Mouse (Mus musculus) ovary, postnatal 14 days (tissue): ENCODE measurements around the gene Ptges3l.
A peak's percentile ranks its signal among the peaks of the same experiment; 100 is the strongest.
"Not testable (repeated sequence)": the region's sequence is repeated elsewhere in the genome, so short reads cannot be mapped to it uniquely, and the experiment has no call there.

Experiments
- DNase-seq: peaks from one replicate; pipeline ENCODE4 v3.0.0; 2022; ENCODE audit warnings: low spot score

Gene Ptges3l

GRCm38 (mm10) chr11:101457631-101458030 is 32.5 kb upstream of the Ptges3l start:
- DNase-seq: no peak

- no peak for DNase-seq
Observed at GRCm38 (mm10) chr11:101455627-101456026, 30.5 kb upstream of the Ptges3l start.

GRCm38 (mm10) chr11:101454702-101455101 is 29.6 kb upstream of the Ptges3l start:
- no peak for DNase-seq

GRCm38 (mm10) chr11:101452093-101452774 is 27.1 kb upstream of the Ptges3l start:
- DNase-seq: no peak

- DNase-seq: no peak
Observed at GRCm38 (mm10) chr11:101451536-101451935, 26.4 kb upstream of the Ptges3l start.

GRCm38 (mm10) chr11:101450394-101450793 is 25.3 kb upstream of the Ptges3l start:
- DNase-seq: no peak

- DNase-seq: not testable (repeated sequence)
Observed at GRCm38 (mm10) chr11:101449596-101449995, 24.5 kb upstream of the Ptges3l start.

GRCm38 (mm10) chr11:101448899-101449298 is 23.8 kb upstream of the Ptges3l start:
- no peak for DNase-seq

GRCm38 (mm10) chr11:101448274-101448746 is 23.2 kb upstream of the Ptges3l start, which contains the start of gene Ifi35:
Gene Ifi35, plus strand, starts transcription at chr11:101448407.
- no peak for DNase-seq

- no peak for DNase-seq
Observed at GRCm38 (mm10) chr11:101447786-101448185, 22.7 kb upstream of the Ptges3l start.

GRCm38 (mm10) chr11:101446860-101447259 is 21.7 kb upstream of the Ptges3l start:
- not testable (repeated sequence) for DNase-seq

- no peak for DNase-seq
Observed at GRCm38 (mm10) chr11:101446319-101446718, 21.2 kb upstream of the Ptges3l start.

GRCm38 (mm10) chr11:101442760-101443159 is 17.6 kb upstream of the Ptges3l start:
- DNase-seq: no peak

- peak; percentile 90 for DNase-seq
Observed at GRCm38 (mm10) chr11:101442127-101442693, 17.1 kb upstream of the Ptges3l start, which contains the start of gene Rpl27. Gene Rpl27, plus strand, starts transcription at chr11:101442298.

GRCm38 (mm10) chr11:101441450-101442126 is 16.5 kb upstream of the Ptges3l start:
- DNase-seq: not testable (repeated sequence)

- not testable (repeated sequence) for DNase-seq
Observed at GRCm38 (mm10) chr11:101438006-101438405, 12.9 kb upstream of the Ptges3l start.

GRCm38 (mm10) chr11:101436916-101437315 is 11.8 kb upstream of the Ptges3l start:
- no peak for DNase-seq

- DNase-seq: no peak
Observed at GRCm38 (mm10) chr11:101435831-101436230, 10.7 kb upstream of the Ptges3l start.

- no peak for DNase-seq
Observed at GRCm38 (mm10) chr11:101433396-101433795, 8.3 kb upstream of the Ptges3l start.

- no peak for DNase-seq
Observed at GRCm38 (mm10) chr11:101431327-101431726, 6.2 kb upstream of the Ptges3l start.

GRCm38 (mm10) chr11:101426165-101426564 is 1.0 kb upstream of the Ptges3l start:
- DNase-seq: no peak

- DNase-seq: peak; percentile 17
Observed at GRCm38 (mm10) chr11:101424105-101424851, 855 bp downstream of the Ptges3l start, which contains the start of gene Gm27029. Gene Gm27029, minus strand, starts transcription at chr11:101424796.
